Mouse (Mus musculus): ENCODE results near the gene Erbb3. TPM values are rescaled to one million over a fixed set of nuclear protein-coding genes. Genes with fewer than 3 reads are reported as not detected.
A peak's percentile ranks its signal among the peaks of the same experiment; 100 is the strongest.
"Not testable (repeated sequence)": the region's sequence is repeated elsewhere in the genome, so short reads cannot be mapped to it uniquely, and the experiment has no call there.

The Erbb3 gene
- total and polyA plus RNA-seq, 2 experiments from 2014 or later = 0.65 to 1.7 TPM

GRCm38 (mm10) chr10:128627398-128628317 is 38.2 kb upstream of the Erbb3 start:
- WGBS = 87% methylated on average over 10 of the region's 10 CpGs
- no peak for ATAC-seq
- TF ChIP-seq CTCF (IDR thresholded peaks at IDR 0.05; ENCODE audit: low read depth) = no peak

GRCm38 (mm10) chr10:128626311-128627310 is 37.2 kb upstream of the Erbb3 start, which contains the start of gene Rps26:
Gene Rps26, minus strand, starts transcription at chr10:128626747.
- Histone ChIP-seq H3K36me3 (ENCODE audit: insufficient read depth, low read length) (peaks cover 6% of the 10 kb centered on the region), H3K9me3 (ENCODE audit: low read length) (no peaks in the 10 kb centered on the region), H3K4me3 (ENCODE audit: low read length) (peak within 1 kb of the TSS; percentile 55), H3K4me2 (ENCODE audit: low read depth, low read length) (peak within 1 kb of the TSS; percentile 86), H3K9ac (replicated peaks; ENCODE audit: low read length) (peak within 1 kb of the TSS; percentile 76), H3K4me1 (ENCODE audit: insufficient read depth, low read length) (no peaks in the 10 kb centered on the region), H3K27me3 (ENCODE audit: insufficient read depth, low read length) (no peaks in the 10 kb centered on the region), H3K27ac (peak within 1 kb of the TSS; percentile 83)
- 1% methylated on average over 40 of the region's 40 CpGs for WGBS
- DNase-seq (ENCODE audit: low spot score) = peak; percentile 99
- peak; percentile 62 for TF ChIP-seq CTCF (IDR thresholded peaks at IDR 0.05; ENCODE audit: low read depth)
- ATAC-seq = peak; percentile 98

More at GRCm38 (mm10) chr10:128627398-128628317, 38.2 kb upstream of the Erbb3 start:
- Histone ChIP-seq H3K36me3 (ENCODE audit: insufficient read depth, low read length) (peaks cover 6% of the 10 kb centered on the region), H3K4me3 (ENCODE audit: low read length) (no peak overlapping the region), H3K27ac (peak overlapping the region; percentile 83; the same call in 1 of the 2 replicates), H3K9ac (replicated peaks; ENCODE audit: low read length) (no peak overlapping the region), H3K4me2 (ENCODE audit: low read depth, low read length) (no peak overlapping the region), H3K9me3 (ENCODE audit: low read length) (no peaks in the 10 kb centered on the region), H3K4me1 (ENCODE audit: insufficient read depth, low read length) (no peaks in the 10 kb centered on the region), H3K27me3 (ENCODE audit: insufficient read depth, low read length) (no peaks in the 10 kb centered on the region)
- DNase-seq (ENCODE audit: low spot score) = no peak

- DNase-seq (ENCODE audit: low spot score) (no peak), ATAC-seq (no peak)
- 47% methylated on average over 7 of the region's 7 CpGs for WGBS
- H3K4me1 ChIP-seq (ENCODE audit: insufficient read depth, low read length) = no peaks in the 10 kb centered on the region
- peak overlapping the region; percentile 55 for H3K4me3 ChIP-seq (ENCODE audit: low read length)
- H3K27me3 ChIP-seq (ENCODE audit: insufficient read depth, low read length) = no peaks in the 10 kb centered on the region
- H3K27ac ChIP-seq = peak overlapping the region; percentile 83; the same call in 1 of the 2 replicates
- H3K9me3 ChIP-seq (ENCODE audit: low read length) = no peaks in the 10 kb centered on the region
- H3K9ac ChIP-seq (replicated peaks; ENCODE audit: low read length) = peak overlapping the region; percentile 76
- H3K36me3 ChIP-seq (ENCODE audit: insufficient read depth, low read length) = peaks cover 6% of the 10 kb centered on the region
- peak overlapping the region; percentile 86 for H3K4me2 ChIP-seq (ENCODE audit: low read depth, low read length)
- no peak for TF ChIP-seq CTCF (IDR thresholded peaks at IDR 0.05; ENCODE audit: low read depth)
These were observed 35.9 kb upstream of the Erbb3 start for GRCm38 (mm10) chr10:128625287-128625894.

GRCm38 (mm10) chr10:128623106-128623613 is 33.7 kb upstream of the Erbb3 start:
- not testable (repeated sequence) for ATAC-seq; H3K27ac ChIP-seq; H3K4me3 ChIP-seq (ENCODE audit: low read length); DNase-seq (ENCODE audit: low spot score); H3K9ac ChIP-seq (replicated peaks; ENCODE audit: low read length); H3K4me1 ChIP-seq (ENCODE audit: insufficient read depth, low read length); H3K36me3 ChIP-seq (ENCODE audit: insufficient read depth, low read length); H3K9me3 ChIP-seq (ENCODE audit: low read length); H3K4me2 ChIP-seq (ENCODE audit: low read depth, low read length); H3K27me3 ChIP-seq (ENCODE audit: insufficient read depth, low read length)
- 86% methylated on average over 4 of the region's 4 CpGs for WGBS

- Histone ChIP-seq H3K4me2 (ENCODE audit: low read depth, low read length) (no peak overlapping the region), H3K4me3 (ENCODE audit: low read length) (no peak overlapping the region), H3K36me3 (ENCODE audit: insufficient read depth, low read length) (peaks cover 6% of the 10 kb centered on the region), H3K27ac (no peak overlapping the region), H3K27me3 (ENCODE audit: insufficient read depth, low read length) (no peaks in the 10 kb centered on the region), H3K9ac (replicated peaks; ENCODE audit: low read length) (no peak overlapping the region), H3K4me1 (ENCODE audit: insufficient read depth, low read length) (no peaks in the 10 kb centered on the region), H3K9me3 (ENCODE audit: low read length) (no peaks in the 10 kb centered on the region)
- no peak for ATAC-seq
- TF ChIP-seq CTCF (IDR thresholded peaks at IDR 0.05; ENCODE audit: low read depth) = no peak
- 89% methylated on average over 4 of the region's 4 CpGs for WGBS
- no peak for DNase-seq (ENCODE audit: low spot score)
These were observed 33.2 kb upstream of the Erbb3 start for GRCm38 (mm10) chr10:128622702-128623101.

GRCm38 (mm10) chr10:128621986-128622520 is 32.6 kb upstream of the Erbb3 start:
- TF ChIP-seq CTCF (IDR thresholded peaks at IDR 0.05; ENCODE audit: low read depth) = peak; percentile 24; the same call in 1 of the 2 replicates
- no peak for ATAC-seq
- Histone ChIP-seq H3K9ac (replicated peaks; ENCODE audit: low read length) (no peak overlapping the region), H3K27me3 (ENCODE audit: insufficient read depth, low read length) (no peaks in the 10 kb centered on the region), H3K4me1 (ENCODE audit: insufficient read depth, low read length) (no peaks in the 10 kb centered on the region), H3K9me3 (ENCODE audit: low read length) (no peaks in the 10 kb centered on the region), H3K27ac (no peak overlapping the region), H3K36me3 (ENCODE audit: insufficient read depth, low read length) (peaks cover 6% of the 10 kb centered on the region), H3K4me2 (ENCODE audit: low read depth, low read length) (no peak overlapping the region), H3K4me3 (ENCODE audit: low read length) (no peak overlapping the region)
- WGBS = 82% methylated on average over 3 of the region's 3 CpGs
- no peak for DNase-seq (ENCODE audit: low spot score)

All from hindbrain, postnatal 0 days (tissue).